Mouse (Mus musculus) inflammation-experienced regulatory T-cells, adult 6 months (primary cell): ENCODE measurements around the gene Rab5b. TPM values are rescaled to one million over a fixed set of nuclear protein-coding genes. Genes with fewer than 3 reads are reported as not detected.

Source experiments
- ATAC-seq: one replicate; pipeline ENCODE4 v1.8.0; 2017
- polyA plus RNA-seq, 3 experiments: library from polyadenylated mRNA; unstranded; fragments of 100-300 nt; shearing (Covaris generic); gene quantifications; one replicate each; pipeline ENCODE4 v1.2.1; 2017

The Rab5b gene
- polyA plus RNA-seq, 3 experiments from 2014 or later, result 44.3 to 69.5 (median 63.9) TPM

DNA sequence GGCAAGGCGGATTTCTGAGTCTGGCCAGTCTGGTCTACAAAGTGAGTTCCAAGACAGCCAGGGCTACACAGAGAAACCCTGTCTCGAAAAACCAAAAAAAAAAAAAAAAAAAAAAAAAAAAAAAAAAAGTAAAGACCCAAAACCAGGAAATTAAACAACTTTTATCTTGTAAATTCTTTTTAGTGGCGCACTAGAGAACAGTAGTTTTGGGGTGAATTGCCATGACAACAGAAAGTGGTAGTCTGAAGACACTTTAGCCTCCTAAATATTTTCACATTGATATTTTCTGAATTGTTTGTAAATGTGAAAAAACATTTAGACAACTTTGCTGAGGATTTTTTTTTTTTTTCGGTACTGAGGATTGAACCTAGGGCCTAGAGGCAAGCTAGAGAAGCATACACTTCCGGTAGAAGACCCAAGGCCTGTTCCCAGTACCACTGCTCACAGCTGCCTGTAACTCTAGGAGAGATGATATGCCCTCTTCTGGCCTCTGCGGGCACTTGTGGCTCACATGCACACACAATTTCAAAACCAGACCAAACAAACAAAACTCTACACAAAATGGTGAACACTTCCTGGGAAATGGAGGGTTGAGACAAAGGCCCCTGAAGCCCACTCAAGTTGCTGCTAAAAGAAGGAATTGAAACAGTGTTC lies 1.1 kb upstream of the Rab5b start:
- no peak for ATAC-seq

DNA sequence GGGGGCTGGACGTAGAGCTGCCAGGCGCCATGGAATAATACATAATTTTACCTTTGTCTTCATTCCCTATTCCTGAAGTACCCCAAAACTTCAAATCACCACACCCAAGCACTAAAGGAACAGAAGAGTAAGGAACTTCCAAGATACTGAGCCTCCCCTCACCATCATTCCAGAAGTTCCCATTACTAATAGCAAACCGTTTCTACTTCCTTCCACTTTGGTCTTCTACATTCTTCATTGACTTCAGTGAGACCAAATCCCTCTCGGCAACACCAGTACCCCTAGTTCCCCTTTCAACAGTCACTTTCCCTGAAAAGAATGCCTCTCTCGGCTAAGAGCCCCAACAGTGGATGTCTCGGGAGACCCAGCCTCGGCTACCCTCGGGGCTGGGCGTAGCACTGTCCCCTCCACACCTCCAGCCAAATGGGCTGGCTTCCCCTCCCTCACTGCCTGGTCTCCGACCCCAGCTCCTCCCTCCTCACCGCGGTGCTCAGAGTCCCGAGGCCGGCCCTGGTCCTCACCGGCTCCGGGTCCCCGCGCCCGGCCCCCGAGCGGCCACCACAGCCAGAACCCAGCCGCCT lies 563 bp downstream of the Rab5b start:
- no peak for ATAC-seq

GRCm38 (mm10) chr10:128674469-128675008 lies 21.5 kb downstream of the Rab5b start:
- peak; percentile 55 for ATAC-seq

- peak; percentile 85 for ATAC-seq
These were observed 22.1 kb downstream of the Rab5b start, which contains the start of gene Suox for GRCm38 (mm10) chr10:128673763-128674468. Suox (minus strand) TSS chr10:128674073.

- ATAC-seq, result no peak
These were observed 24.9 kb downstream of the Rab5b start for GRCm38 (mm10) chr10:128671148-128671547.

- ATAC-seq, result peak; percentile 20
These were observed 27.0 kb downstream of the Rab5b start for GRCm38 (mm10) chr10:128668790-128669672.

- no peak for ATAC-seq
These were observed 30.3 kb downstream of the Rab5b start for GRCm38 (mm10) chr10:128665806-128666205.

DNA sequence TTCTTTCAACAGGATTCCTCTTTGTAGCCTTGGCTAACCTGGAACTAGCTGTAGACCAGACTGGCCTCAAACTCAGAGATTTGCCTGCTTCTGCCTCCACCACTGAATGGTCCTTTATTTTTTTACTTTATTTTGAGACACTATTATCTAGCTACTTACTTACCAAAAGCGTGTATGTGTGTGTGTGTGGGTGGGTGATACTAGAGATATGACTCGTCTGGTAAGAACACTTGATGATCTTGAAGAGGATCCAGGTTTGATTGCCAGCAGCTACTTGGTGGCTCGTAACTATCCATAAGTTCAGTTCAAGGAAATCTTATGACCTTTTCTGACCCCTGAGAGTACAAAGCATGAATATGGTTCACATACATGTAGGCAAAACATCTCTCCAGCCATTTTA lies 30.8 kb downstream of the Rab5b start:
- no peak for ATAC-seq

- no peak for ATAC-seq
These were observed 31.3 kb downstream of the Rab5b start for GRCm38 (mm10) chr10:128664808-128665207.

DNA sequence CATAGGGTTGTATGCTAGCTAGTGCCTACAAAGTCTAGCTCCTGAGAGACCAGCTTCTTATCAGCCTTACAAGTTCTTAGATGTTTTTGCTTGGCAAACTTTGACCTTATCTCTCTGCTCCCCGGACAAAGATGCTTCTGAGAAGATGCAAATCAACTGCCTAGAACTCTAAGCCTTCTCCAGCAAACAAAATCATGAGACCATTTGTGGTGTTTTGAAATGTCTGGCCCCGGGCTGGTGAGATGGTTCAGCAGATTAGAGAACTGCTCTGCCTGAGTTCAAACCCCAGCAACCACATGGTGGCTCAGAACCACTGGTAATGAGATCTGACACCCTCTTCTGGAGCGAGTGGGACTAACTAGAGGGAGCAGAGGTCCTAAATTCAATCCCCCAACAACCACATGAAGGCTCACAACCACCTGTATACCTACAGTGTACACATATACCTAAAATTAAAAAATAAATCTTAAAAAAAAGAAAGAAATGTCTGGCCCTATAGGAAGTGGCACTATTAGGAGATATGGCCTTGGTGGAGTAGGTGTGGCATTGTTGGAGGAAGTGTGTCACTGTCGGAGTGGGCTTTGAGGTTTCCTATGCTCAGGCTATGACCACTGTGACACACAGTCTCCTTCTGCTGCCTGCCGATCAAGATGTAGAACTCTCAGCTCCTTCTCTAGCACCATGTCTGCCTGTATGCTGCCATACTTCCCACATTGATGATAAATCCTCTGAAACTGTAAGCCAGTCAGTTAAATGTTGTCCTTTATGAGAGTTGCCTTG lies 32.4 kb downstream of the Rab5b start:
- ATAC-seq, result peak; percentile 35

DNA sequence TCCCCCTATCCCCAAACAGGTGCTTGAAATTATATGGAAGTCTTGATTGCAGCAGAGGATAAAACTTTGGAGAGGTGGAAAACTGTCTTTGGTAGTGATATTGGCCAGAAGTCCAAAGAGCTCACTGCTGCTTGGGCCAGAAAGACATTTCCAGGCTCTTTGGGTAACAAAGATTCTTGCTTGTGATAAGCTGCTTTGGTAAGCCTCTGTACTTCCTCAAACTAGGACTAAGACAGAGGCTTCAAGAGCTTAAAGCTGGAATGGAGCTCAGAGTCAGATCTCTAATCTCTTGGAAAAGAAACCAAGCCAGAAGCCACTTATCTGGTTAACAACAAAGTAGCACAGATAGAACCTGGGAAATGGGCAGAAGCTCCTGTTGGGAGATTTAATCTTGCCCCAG lies 33.6 kb downstream of the Rab5b start:
- ATAC-seq, result no peak

DNA sequence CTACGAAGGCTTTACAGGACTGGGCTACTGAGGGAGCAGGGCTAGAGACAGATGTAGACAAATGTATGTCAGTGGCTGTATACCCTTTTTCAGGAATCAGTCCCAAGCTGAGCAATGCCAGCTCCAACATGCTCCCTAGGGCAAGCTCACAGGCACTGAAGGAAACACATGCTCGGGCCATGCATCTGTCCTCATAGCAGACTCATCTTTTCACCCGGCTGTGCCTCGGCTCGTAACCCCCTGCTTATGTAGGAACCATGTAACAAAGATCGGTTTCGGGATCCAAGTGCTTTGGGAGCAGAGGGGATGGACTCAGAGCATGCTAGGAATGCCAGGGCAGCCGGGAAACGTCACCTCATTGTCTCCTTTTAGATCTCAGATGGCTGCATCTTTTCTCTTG lies 36.6 kb downstream of the Rab5b start:
- ATAC-seq, result no peak

- ATAC-seq, result no peak
These were observed 38.2 kb downstream of the Rab5b start for GRCm38 (mm10) chr10:128657844-128658243.

DNA sequence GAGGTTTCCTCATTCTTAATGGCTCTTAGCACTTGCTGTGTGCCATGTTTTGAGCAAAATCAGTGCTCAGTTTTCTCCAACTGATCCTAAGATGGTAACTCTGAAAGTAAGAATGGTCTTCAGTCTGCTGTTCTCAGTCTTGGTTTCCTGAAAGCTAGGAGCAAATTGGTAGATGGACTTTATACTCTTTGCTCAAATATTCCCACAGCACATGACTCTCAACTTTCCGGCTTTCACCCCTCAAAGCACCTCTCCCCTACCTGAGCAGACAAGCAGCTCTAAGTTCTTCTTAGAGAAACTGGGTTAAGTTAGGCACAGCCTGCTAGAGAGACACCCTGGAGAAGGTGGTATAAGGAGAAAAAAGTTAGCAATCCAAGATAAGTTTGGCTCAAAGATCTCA lies 39.3 kb downstream of the Rab5b start:
- no peak for ATAC-seq

GRCm38 (mm10) chr10:128655254-128655653 lies 40.8 kb downstream of the Rab5b start:
- ATAC-seq, result no peak

DNA sequence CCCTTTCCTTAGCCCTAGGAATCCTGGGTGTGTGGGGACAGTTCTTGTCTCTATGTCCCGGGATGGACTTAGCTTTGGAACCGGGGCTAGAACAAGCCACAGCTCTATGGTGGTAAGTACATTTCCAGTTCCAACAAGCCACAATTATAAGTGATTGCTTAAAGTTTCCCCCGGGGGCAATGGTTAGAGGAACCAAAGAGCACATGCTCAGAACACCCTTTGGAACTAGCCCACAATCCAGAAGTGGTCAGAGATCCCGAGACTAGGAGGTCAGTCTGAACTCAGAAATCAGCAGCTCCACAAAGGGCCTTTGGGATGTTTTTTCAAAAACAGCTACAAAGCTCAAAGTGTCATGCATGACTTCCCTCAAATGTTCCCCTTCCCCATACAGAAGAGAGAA lies 42.2 kb downstream of the Rab5b start:
- no peak for ATAC-seq

DNA sequence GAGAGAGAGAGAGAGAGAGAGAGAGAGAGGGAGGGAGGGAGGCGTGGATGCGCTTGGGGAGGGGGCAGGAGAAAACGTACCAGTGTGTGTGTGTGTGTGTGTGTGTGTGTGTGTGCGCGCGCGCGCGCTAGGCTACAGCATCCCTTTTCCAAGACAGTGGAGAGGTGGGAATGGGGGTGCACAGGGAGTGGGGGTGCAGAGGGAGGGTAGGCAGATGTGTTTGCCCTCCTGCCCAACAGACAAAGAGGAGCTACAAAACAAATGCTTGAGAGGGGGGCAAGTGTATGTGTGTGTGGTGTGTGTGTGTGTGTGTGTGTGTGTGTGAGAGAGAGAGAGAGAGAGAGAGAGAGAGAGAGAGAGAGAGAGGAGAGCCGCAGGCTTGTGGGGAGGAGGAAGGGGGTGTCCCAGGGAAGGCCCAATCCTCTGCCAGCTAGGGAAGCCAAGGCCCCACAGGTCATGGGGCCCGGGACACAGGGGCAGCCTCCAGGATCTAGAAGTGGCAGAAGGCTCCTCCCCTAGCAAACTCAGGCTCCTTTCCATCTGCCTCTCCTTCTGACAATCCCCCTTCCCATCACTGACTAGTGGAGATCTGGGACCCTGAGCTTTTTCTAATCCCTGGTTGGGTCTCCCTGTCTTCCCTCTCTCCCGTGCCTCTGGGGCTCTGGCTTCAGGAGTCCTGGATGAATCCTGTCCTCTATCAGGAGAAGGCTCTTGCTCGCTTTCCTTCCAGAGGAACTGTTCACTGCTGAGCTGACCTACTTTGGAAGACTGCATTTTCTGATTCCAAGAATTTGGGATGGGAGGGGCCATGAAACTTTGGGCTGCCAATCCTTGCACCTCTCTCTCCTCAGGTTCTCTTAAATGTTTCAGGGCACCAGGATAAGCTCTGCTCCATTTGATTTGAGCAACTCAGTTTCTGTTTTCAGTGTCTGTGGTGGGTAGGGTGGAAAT lies 49.6 kb downstream of the Rab5b start:
- peak; percentile 50 for ATAC-seq

DNA sequence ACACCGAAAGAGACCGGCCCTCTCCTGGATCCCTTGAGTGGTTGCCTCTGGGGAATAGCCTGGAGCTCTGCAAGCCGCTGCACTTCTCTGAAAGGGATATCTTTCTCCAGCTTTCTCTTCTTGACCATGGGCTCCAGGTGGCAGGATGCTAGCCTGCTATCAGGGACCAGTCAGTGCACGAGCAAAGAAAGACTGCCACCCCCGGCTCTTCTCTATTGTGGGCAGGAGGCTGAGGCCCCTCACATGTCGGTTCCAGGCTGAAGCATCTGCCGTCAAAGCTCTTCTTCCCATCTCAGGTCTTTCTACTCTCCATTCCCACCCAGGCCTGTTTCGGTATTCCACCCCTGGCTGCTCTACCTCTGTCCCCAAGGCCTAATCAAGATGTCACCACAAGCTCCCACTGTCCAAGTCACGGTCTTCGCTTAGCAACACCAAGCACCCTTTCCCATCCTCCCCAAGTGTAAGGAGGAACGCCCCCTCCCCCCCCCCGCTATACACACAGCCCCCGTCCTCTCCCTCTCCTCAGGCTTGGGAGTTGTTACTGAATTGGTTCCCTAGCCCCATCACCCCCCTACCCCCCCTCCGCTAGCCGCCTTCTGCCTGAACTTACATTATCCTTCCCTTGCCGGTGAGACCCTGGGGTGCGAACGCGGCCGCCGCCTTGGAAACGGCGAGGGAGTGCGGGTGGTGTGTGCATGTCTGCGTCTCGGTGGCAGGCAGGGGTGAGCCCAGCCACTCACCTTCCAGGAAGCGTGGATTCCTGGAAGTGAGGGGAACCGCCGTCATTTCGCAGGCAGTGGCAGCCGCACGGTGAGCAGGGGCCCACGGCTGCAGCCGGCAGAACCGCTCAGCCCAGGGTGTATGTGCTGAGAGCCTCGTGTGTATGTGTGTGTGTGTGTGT lies 50.7 kb downstream of the Rab5b start, which contains the start of gene Ikzf4:
Gene Ikzf4, minus strand, starts transcription at position 881 of the 901 bp plus-strand sequence.
- peak; percentile 44 for ATAC-seq

DNA sequence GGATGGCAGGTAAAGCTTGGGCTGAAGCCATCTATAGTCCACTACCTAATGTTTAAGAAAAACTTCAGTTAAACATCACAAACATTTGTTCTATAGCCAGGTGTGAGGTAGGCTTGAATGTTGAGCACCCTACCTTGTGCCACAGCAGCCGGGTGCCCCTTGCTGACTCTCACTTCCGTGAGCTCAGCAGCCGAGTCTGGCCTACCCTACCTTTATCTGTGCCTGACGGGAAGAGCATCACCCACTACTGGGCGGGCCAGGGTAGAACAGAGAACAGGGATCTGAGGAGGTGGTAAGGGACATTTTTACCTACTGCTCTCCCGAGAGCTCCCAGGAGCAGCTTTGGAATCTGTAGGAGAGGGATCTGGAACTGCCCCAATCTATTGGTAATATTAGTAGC lies 53.3 kb downstream of the Rab5b start:
- ATAC-seq, result peak; percentile 68
